Mouse (Mus musculus) lung, postnatal 0 days (tissue): ENCODE measurements around the gene Ifna5. TPM values are rescaled to one million over a fixed set of nuclear protein-coding genes. Genes with fewer than 3 reads are reported as not detected.

Experiments used
- ATAC-seq: fragments of 200-750 bp; cut with Nextera tagmentation; 2 replicates; pipeline ENCODE4 v1.8.0; 2017; ENCODE audit warnings: moderate library complexity
- DNase-seq: peaks from one replicate; pipeline ENCODE4 v3.0.0-alpha.2; 2016; ENCODE audit warnings: low spot score
- H3K27ac ChIP-seq: fragments of 300-500 bp; sonication (generic); 2 replicates; pipeline ENCODE4 v1.5.1; 2014; ENCODE audit warnings: antibody characterized with exemption, mild to moderate bottlenecking, low read length, mixed read lengths
- H3K27me3 ChIP-seq: fragments of 300-500 bp; sonication (generic); replicated peaks from 2 replicates; pipeline ENCODE4 v1.6.1; 2014; ENCODE audit warnings: low read length, mixed read lengths; ENCODE audit not compliant: insufficient read depth
- H3K36me3 ChIP-seq: fragments of 300-500 bp; sonication (generic); 2 replicates; pipeline ENCODE4 v1.6.1; 2014; ENCODE audit warnings: low read length, mixed read lengths; ENCODE audit not compliant: insufficient read depth
- H3K4me1 ChIP-seq: fragments of 300-500 bp; sonication (generic); 2 replicates; pipeline ENCODE4 v1.6.1; 2014; ENCODE audit warnings: antibody characterized with exemption, low read depth, low read length, mixed read lengths; ENCODE audit not compliant: insufficient read depth
- H3K4me2 ChIP-seq: fragments of 300-500 bp; sonication (generic); replicated peaks from 2 replicates; pipeline ENCODE4 v1.6.1; 2014; ENCODE audit warnings: low read depth, mild to moderate bottlenecking, low read length, moderate library complexity, mixed read lengths
- H3K4me3 ChIP-seq: fragments of 300-500 bp; sonication (generic); 2 replicates; pipeline ENCODE4 v1.5.1; 2014; ENCODE audit warnings: low read depth, low read length
- H3K9ac ChIP-seq: fragments of 300-500 bp; sonication (generic); replicated peaks from 2 replicates; pipeline ENCODE4 v1.6.1; 2014; ENCODE audit warnings: low read depth, mild to moderate bottlenecking
- H3K9me3 ChIP-seq: fragments of 300-500 bp; sonication (generic); 2 replicates; pipeline ENCODE4 v1.6.1; 2016; ENCODE audit warnings: low read length, mixed read lengths
- CTCF ChIP-seq: IDR thresholded peaks from 2 replicates; pipeline ENCODE4 v1.5.1; 2016; ENCODE audit warnings: antibody characterized with exemption, mild to moderate bottlenecking
- EP300 ChIP-seq: IDR thresholded peaks from 2 replicates; pipeline ENCODE4 v1.6.1; 2016; ENCODE audit warnings: antibody characterized with exemption, mild to moderate bottlenecking, control low read depth
- WGBS: fragments of 180-500 bp; shearing (Covaris S2); extraction: QIAGEN DNeasy Blood & Tissue Kit; methylation state at CpG from one replicate; pipeline ENCODE4 v1.1.7; 2014; 5-methylcytosine and 5-hydroxymethylcytosine counted together
- polyA plus RNA-seq: library from polyadenylated mRNA; unstranded; fragments of >200 nt; fragmentation: Nextera tagmentation; extraction: Ambion mirVana; gene quantifications from 2 replicates; pipeline ENCODE4 v1.2.1, GENCODE M21; 2015

Ifna5 gene
- polyA plus RNA-seq, 1 experiment from 2014 or later: not detected

GRCm38 (mm10) chr4:88875435-88876095 is 40.2 kb downstream of the Ifna5 start:
- TF ChIP-seq CTCF (no peak), EP300 (no peak)
- H3K36me3 ChIP-seq: no peaks in the 10 kb centered on the region
- no peak overlapping the region for H3K9ac ChIP-seq
- WGBS: 61% methylated on average over 3 of the region's 4 CpGs
- ATAC-seq: no peak
- no peak overlapping the region for H3K4me2 ChIP-seq
- H3K4me3 ChIP-seq: no peak overlapping the region
- DNase-seq: no peak
- no peak overlapping the region for H3K27ac ChIP-seq
- H3K9me3 ChIP-seq: no peaks in the 10 kb centered on the region
- H3K27me3 ChIP-seq: no peaks in the 10 kb centered on the region
- H3K4me1 ChIP-seq: no peaks in the 10 kb centered on the region

- Histone ChIP-seq H3K36me3 (no peaks in the 10 kb centered on the region), H3K4me1 (no peaks in the 10 kb centered on the region), H3K27ac (no peak overlapping the region), H3K4me2 (no peak overlapping the region), H3K4me3 (no peak overlapping the region), H3K9ac (no peak overlapping the region), H3K27me3 (no peaks in the 10 kb centered on the region), H3K9me3 (no peaks in the 10 kb centered on the region)
- ATAC-seq (no peak), DNase-seq (no peak)
- peak; percentile 2; the same call in 1 of the 2 replicates for TF ChIP-seq CTCF
- no peak for TF ChIP-seq EP300
- 83% methylated on average over 4 of the region's 4 CpGs for WGBS
Measured at GRCm38 (mm10) chr4:88876520-88876919, 41.2 kb downstream of the Ifna5 start.

- peak; percentile 20 for DNase-seq
- H3K27ac ChIP-seq: no peak overlapping the region
- ATAC-seq: no peak
Measured at GRCm38 (mm10) chr4:88878246-88878645, 42.9 kb downstream of the Ifna5 start.

GRCm38 (mm10) chr4:88878772-88879171 is 43.4 kb downstream of the Ifna5 start:
- DNase-seq (no peak), ATAC-seq (no peak)
- H3K4me1 ChIP-seq: no peaks in the 10 kb centered on the region
- no peak for TF ChIP-seq EP300
- no peak for TF ChIP-seq CTCF
- H3K36me3 ChIP-seq: no peaks in the 10 kb centered on the region
- no peak overlapping the region for H3K4me3 ChIP-seq
- 59% methylated on average over 4 of the region's 4 CpGs for WGBS
- H3K27me3 ChIP-seq: no peaks in the 10 kb centered on the region
- no peak overlapping the region for H3K4me2 ChIP-seq
- H3K9me3 ChIP-seq: no peaks in the 10 kb centered on the region
- H3K27ac ChIP-seq: no peak overlapping the region
- no peak overlapping the region for H3K9ac ChIP-seq

More at GRCm38 (mm10) chr4:88878246-88878645, 42.9 kb downstream of the Ifna5 start:
- Histone ChIP-seq H3K36me3 (no peaks in the 10 kb centered on the region), H3K9ac (no peak overlapping the region), H3K27me3 (no peaks in the 10 kb centered on the region), H3K4me1 (no peaks in the 10 kb centered on the region), H3K4me3 (no peak overlapping the region), H3K9me3 (no peaks in the 10 kb centered on the region), H3K4me2 (no peak overlapping the region)
- no peak for TF ChIP-seq EP300
- TF ChIP-seq CTCF: no peak
- 38% methylated on average over 10 of the region's 10 CpGs for WGBS

- Histone ChIP-seq H3K4me2 (no peak within 1 kb of the TSS), H3K4me1 (no peaks in the 10 kb centered on the region), H3K9ac (no peak within 1 kb of the TSS), H3K27ac (no peak within 1 kb of the TSS), H3K27me3 (no peaks in the 10 kb centered on the region), H3K9me3 (no peaks in the 10 kb centered on the region), H3K4me3 (no peak within 1 kb of the TSS), H3K36me3 (no peaks in the 10 kb centered on the region)
- TF ChIP-seq CTCF: no peak
- TF ChIP-seq EP300: no peak
- 80% methylated on average over 8 of the region's 8 CpGs for WGBS
- ATAC-seq (no peak), DNase-seq (no peak)
Measured at GRCm38 (mm10) chr4:88880101-88880500, 44.8 kb downstream of the Ifna5 start, which contains the start of gene Ifne. Gene Ifne, minus strand, starts transcription at chr4:88880201.

Other genes starting within 250 kb of the Ifna5 start
- gene Ifna9, start 243.1 kb upstream of the Ifna5 start, polyA plus RNA-seq: not detected in 2 replicates
- gene Ifna12, start 232.1 kb upstream of the Ifna5 start, polyA plus RNA-seq: not detected in 2 replicates
- gene C87499, start 201.1 kb upstream of the Ifna5 start, polyA plus RNA-seq: not detected in 2 replicates
- gene Ifna13, start 191.1 kb upstream of the Ifna5 start, polyA plus RNA-seq: not detected in 2 replicates
- gene Ifna16, start 158.6 kb upstream of the Ifna5 start, polyA plus RNA-seq: not detected in 2 replicates
- gene Ifna2, start 151.6 kb upstream of the Ifna5 start, polyA plus RNA-seq: not detected in 2 replicates
- not detected in 2 replicates for gene Ifnab, start 144.2 kb upstream of the Ifna5 start, polyA plus RNA-seq
- gene Gm26566, start 113.7 kb upstream of the Ifna5 start, polyA plus RNA-seq: 0.19 TPM in 1 of 2 replicates, not detected in the other
- gene Klhl9, start 113.1 kb upstream of the Ifna5 start, polyA plus RNA-seq: 54.1 and 59.7 TPM in 2 replicates
- not detected in 2 replicates for gene Gm13271, start 80.7 kb upstream of the Ifna5 start, polyA plus RNA-seq
- 0.38 and 0.44 TPM in 2 replicates for gene Gm13283, start 75.4 kb upstream of the Ifna5 start, polyA plus RNA-seq
- gene Gm13290, start 61.7 kb upstream of the Ifna5 start, polyA plus RNA-seq: 0.40 TPM in 1 of 2 replicates, not detected in the other
- gene Gm13289, start 58.6 kb upstream of the Ifna5 start, polyA plus RNA-seq: not detected in 2 replicates
- not detected in 2 replicates for gene Gm13272, start 55.7 kb upstream of the Ifna5 start, polyA plus RNA-seq
- gene Ifnz, start 53.4 kb upstream of the Ifna5 start, polyA plus RNA-seq: 0.26 and 0.61 TPM in 2 replicates
- 0.30 TPM in 1 of 2 replicates, not detected in the other for gene Gm13276, start 49.8 kb upstream of the Ifna5 start, polyA plus RNA-seq
- gene Gm13277, start 46.9 kb upstream of the Ifna5 start, polyA plus RNA-seq: not detected in 2 replicates
- not detected in 2 replicates for gene Gm13278, start 44.0 kb upstream of the Ifna5 start, polyA plus RNA-seq
- gene Gm13275, start 41.0 kb upstream of the Ifna5 start, polyA plus RNA-seq: not detected in 2 replicates
- not detected in 2 replicates for gene Gm13279, start 38.1 kb upstream of the Ifna5 start, polyA plus RNA-seq
- 1.8 and 2.4 TPM in 2 replicates for gene Gm13285, start 35.9 kb upstream of the Ifna5 start, polyA plus RNA-seq
- not detected in 2 replicates for gene Gm13287, start 32.3 kb upstream of the Ifna5 start, polyA plus RNA-seq
- 0.05 TPM in 1 of 2 replicates, not detected in the other for gene Gm13288, start 30.0 kb upstream of the Ifna5 start, polyA plus RNA-seq
- not detected in 2 replicates for gene Ifna7, start 19.3 kb upstream of the Ifna5 start, polyA plus RNA-seq
- not detected in 2 replicates for gene Ifna11, start 15.6 kb upstream of the Ifna5 start, polyA plus RNA-seq
- gene Ifna6, start 8.1 kb upstream of the Ifna5 start, polyA plus RNA-seq: not detected in 2 replicates
- gene Ifna4, start 6.3 kb downstream of the Ifna5 start, polyA plus RNA-seq: not detected in 2 replicates
- gene Ifna1, start 14.6 kb downstream of the Ifna5 start, polyA plus RNA-seq: not detected in 2 replicates
- not detected in 2 replicates for gene Ifne, start 44.7 kb downstream of the Ifna5 start, polyA plus RNA-seq